Mouse (Mus musculus): ENCODE results near the gene Gbf1.

DNA sequence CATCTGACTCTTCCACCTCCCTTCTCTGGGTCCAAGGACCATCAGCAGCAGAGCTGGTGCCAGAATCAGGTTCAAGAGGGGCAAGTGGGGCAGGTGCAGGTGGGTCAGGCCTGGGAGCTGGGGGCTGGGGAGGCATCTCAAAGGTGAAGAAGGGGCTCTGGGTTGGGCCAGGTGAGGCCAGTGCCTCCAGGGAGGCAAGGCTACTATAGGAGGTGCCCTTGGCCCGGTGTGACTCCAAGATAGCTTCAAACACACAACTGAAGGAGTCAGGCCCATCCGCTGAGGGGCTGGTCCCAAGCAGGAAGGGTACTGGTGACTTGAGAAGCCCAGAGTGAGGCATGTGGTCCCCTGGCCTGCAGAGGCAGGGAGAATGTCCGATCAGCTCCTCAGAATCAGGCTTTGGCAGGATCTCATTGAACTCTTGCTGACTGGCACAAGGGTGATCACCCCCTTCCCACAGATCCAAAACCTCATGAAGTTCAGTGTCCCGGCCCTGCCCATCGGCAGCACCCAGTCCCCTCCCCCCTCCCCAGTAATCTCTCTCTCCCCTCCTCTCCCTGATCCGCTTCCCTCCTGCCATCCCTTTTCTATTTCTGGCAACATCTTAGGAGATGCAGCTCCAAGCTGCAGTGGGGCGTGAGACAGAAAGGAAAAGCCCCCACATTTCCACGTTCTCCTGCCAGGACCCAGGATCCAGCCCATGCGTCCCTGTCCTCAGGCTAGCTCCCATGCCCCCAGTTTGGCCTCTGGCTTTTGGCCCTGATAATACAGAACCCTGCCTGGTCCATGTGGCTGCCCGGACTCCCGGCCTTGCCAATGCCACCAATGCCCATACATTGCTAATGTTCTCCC is 170.1 kb downstream of the Gbf1 start:
- no peak for TF ChIP-seq CTCF (IDR thresholded peaks at IDR 0.05; ENCODE audit: low read depth, low read length)
- TF ChIP-seq GATA1 (IDR thresholded peaks at IDR 0.05; ENCODE audit: borderline replicate concordance, low read length), result no peak
- no peak for TF ChIP-seq POLR2AphosphoS5 (IDR thresholded peaks at IDR 0.05; ENCODE audit: insufficient replicate concordance, low read depth, low read length)

All from G1E (cell line).